Mouse (Mus musculus) urinary bladder, postnatal 36 days (tissue): ENCODE results near the gene Slc12a6.
"Not testable (repeated sequence)": the region's sequence is repeated elsewhere in the genome, so short reads cannot be mapped to it uniquely, and the experiment has no call there.

ENCODE experiments used
- DNase-seq, 2 experiments: peaks; one replicate each; pipeline ENCODE4 v3.0.0; 2022; ENCODE audit warnings: low spot score in 2 of 2, mixed read lengths in 1 of 2

Gene Slc12a6

GRCm38 (mm10) chr2:112262779-112263295, 2.8 kb upstream of the Slc12a6 start:
- DNase-seq = no peak

- DNase-seq = no peak
These were observed 1.3 kb upstream of the Slc12a6 start for GRCm38 (mm10) chr2:112264364-112264763.

- peak in 1 of 2 experiments; percentile 35 for DNase-seq
These were observed 592 bp downstream of the Slc12a6 start, which contains the start of gene Gm21985 for GRCm38 (mm10) chr2:112266242-112266592. Gene Gm21985, plus strand, starts transcription at chr2:112266314.

- no peak for DNase-seq
These were observed 1.2 kb downstream of the Slc12a6 start for GRCm38 (mm10) chr2:112266780-112267179.

DNA sequence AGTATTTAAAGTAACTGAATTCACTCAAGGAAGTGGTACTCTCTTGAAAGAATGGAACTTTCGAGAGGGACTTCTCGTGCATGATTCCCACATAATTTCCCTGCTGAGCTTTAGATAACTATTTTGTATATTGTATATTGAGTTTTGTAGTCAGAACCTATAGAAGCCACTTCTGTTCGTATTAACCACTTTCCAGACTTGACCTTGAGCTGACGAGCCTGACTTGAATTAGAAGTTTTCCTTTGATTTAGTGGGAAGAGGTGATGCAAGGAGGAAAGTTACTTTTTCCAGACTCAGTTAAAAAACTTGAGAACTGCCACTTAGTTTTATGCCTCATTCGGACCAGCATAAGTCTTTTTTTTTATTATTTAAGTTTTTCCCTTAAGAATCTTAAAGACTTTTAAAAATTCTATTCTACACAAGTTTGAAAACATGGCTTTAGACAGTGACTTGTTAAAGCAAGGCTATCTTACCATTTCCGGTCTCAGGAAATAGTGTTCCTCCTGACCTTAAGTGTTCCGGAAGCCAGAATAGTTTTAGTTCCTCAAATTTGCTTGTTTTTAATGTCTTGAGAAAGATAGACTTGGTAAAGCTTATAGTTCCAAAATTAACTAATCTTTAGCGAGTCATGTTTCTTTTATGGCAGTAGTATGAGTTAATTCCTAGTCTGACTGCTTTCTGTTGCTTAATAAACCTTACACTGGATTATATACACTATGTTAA, 2.1 kb downstream of the Slc12a6 start:
- no peak for DNase-seq

DNA sequence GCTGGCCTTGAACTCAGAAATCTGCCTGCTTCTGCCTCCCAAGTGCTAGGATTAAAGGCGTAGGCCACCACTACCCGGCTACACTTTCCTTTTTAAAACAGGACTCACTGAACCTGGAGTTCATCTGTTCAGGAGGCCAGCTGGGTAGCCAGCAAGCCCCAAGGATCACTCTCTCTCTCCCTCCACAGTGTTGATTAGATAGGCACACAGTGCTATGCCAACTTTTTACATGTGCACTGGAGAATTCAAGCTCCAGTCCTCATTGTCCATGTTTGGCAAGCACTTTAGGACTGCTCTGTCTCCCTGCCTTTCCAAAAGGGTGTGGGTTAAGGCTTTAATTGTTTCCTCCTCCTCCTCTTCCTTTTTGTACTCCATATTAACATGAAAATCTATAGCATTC, 4.4 kb downstream of the Slc12a6 start:
- no peak for DNase-seq

GRCm38 (mm10) chr2:112272909-112273308, 7.3 kb downstream of the Slc12a6 start:
- DNase-seq = no peak

GRCm38 (mm10) chr2:112273474-112273873, 7.8 kb downstream of the Slc12a6 start:
- no peak for DNase-seq

DNA sequence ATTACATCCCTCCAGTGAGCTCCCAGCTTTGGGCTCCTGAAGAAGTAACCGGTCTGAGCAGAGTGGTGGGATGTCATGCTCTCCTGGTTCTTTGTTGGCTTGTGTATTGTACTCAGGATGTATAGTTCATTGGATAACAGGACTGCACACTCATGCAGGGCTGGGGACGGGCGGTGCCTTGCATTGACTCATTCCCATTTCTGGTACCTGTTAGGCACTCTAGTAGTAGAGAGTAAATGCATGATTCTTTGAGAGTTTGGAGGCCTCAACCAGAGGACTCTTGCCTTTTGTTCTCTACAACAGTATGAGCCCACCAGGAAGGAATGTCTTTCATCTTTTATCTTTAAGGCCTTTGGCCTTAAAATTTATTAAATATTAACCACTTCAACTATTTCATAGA, 11.2 kb downstream of the Slc12a6 start:
- DNase-seq = no peak

DNA sequence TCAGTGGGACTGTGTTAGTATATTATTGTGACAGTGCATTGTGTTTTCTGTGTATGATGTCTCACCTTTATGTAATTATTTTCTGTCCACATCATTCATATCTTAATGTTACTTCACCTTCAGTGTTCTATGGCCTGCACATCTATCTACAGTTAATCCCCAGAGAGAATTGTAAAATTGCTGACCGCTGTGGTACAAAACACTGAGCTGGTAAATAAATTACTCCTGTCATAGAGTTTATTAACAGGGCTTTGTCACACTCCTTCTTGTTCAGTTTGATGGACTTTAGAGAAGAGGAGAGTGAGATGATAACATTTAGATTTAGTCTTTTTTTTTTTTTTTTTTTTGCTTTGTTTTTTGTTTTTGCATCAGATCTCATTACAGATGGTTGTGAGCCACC, 17.2 kb downstream of the Slc12a6 start:
- no peak for DNase-seq

GRCm38 (mm10) chr2:112284363-112285030, 18.9 kb downstream of the Slc12a6 start:
- peak; percentile 57 to 66 for DNase-seq

- DNase-seq = no peak
These were observed 19.4 kb downstream of the Slc12a6 start for GRCm38 (mm10) chr2:112285031-112285390.

- DNase-seq = not testable (repeated sequence)
These were observed 20.4 kb downstream of the Slc12a6 start for GRCm38 (mm10) chr2:112286062-112286461.

GRCm38 (mm10) chr2:112287059-112287458, 21.4 kb downstream of the Slc12a6 start:
- DNase-seq = peak in 1 of 2 experiments; percentile 17

DNA sequence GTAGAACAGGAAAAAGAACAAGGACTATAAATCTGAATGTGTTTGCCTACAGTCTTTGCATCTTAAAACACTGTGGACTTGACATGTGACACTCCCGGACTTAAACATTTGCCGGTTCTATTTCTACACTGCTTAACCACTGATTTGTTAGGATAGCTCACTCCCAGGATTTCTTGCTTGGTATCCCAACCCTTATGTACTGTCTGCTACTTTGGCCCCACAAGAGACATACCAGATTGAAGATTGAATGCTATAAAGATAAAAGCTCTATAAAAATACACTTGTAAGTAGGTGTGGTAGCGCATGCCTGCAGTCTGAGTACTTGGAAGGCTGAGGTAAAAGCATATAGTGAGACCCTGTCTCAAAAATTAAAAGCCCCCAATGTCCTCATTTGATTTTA, 23.9 kb downstream of the Slc12a6 start:
- no peak for DNase-seq

DNA sequence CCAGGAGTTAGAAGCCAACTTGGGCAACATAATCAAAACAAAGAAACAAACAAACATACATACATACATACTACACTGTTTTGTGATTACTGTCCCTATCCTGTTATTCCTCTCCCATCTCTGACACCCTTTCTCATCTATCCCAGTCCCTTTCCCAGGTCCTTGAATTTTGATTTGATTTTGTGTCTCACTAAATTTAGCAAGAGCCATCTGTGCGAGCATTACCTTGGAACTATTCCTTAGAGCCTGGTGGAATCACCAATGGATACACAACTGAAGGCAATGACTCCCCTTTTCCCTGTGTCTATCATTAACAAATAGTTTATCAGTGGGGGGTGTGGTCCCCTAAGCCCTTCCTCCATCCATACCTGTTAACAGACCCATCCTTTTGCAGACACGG, 27.2 kb downstream of the Slc12a6 start:
- DNase-seq = no peak

GRCm38 (mm10) chr2:112296211-112296610, 30.6 kb downstream of the Slc12a6 start:
- DNase-seq = no peak

DNA sequence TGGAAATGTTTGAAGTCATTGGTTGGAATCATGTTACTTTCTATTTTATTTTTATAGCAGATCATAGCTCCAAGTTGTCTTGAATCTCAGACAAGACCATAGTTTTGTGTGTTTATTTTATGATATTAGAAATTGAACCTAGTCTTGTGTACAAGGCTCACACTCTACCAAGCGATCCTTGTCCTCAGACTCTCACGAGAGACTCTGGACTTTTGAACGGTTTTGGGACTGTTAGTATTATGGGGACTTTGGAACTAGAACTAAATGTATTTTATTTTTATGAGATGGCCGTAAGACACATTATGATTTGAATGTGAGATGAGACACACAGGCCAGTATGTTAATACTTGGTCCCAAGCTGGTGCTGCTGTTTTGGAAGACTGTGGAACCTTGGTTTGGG, 32.6 kb downstream of the Slc12a6 start:
- no peak for DNase-seq

DNA sequence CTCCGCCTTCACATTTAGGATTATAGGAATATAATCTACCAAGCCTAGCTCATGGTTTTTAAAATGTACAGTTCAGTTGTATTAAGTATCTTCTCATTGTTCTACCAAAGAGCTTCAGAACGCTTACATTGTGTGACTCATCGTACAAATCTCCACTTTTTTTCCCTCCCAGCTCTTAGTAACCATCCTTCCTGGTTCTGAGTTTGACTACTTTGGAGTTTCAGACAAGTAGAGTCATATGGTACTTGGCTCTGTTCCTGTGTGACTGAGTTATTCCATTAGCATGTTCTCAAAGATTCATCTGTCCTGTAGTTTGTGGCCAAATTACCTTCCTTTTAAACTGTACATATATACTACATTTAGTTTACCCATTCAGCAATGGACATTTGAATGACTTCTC, 43.0 kb downstream of the Slc12a6 start:
- no peak for DNase-seq

DNA sequence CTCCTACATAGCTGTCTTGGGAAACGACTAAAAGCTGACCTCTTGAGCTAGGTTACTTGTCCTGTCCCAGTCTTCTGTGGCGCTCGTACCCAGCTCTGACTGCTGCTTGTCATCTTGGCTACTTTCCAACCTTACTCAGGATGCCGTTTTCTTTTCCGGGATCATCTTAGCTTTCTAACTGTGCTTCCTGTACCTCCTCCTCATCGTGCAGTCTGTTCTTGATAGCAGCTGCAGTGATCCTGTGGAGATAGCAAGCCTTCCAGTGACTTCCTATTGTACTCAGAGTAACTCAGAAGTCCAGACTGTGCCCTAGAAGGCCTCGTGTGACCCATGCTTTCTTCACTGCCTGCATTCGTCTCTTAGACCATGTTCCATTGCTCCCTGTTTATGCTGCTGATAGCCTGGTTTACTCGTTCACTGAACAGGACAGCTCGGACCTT, 43.6 kb downstream of the Slc12a6 start:
- no peak for DNase-seq

- DNase-seq = no peak
These were observed 50.0 kb downstream of the Slc12a6 start for GRCm38 (mm10) chr2:112315638-112316037.

DNA sequence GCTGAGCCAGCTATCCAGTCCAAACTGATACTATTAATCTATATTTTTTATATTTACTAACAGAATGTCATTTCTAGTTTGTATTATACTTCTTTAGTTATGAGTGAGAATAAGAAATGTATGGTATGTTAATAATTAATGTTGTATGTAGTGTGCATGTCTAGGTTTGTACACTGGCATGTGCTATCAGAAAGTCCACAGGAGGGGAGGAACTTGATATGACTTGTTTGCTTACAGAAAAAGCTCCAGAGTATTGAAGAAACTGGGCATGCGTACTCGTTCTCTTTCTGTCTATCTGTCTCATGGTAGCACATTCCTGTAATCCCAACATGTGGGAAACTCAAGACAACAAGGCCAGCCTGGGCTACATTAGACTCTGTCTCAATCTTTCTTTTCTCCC, 52.6 kb downstream of the Slc12a6 start:
- no peak for DNase-seq

DNA sequence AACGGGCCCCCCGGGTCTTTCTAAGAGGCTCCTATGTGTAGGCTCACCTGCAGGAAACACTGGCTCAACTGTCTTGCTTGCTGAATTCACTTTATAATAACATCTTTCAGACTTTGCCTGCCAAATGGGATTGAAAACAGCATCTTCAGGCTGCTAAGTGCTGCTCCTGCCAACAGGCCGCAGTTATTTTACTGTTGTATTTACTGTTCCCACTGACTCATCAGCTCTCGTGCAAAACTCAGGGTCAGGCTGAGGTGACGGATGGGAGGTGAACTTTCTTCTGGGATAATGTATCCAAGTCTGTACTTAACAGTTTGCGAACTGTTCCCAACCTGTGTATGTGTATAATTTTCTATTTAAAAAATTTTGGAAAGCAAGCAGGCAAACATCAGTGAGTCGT, 53.3 kb downstream of the Slc12a6 start:
- peak; percentile 64 to 71 for DNase-seq
